Mouse (Mus musculus): ENCODE results near the gene Akap6.

DNA sequence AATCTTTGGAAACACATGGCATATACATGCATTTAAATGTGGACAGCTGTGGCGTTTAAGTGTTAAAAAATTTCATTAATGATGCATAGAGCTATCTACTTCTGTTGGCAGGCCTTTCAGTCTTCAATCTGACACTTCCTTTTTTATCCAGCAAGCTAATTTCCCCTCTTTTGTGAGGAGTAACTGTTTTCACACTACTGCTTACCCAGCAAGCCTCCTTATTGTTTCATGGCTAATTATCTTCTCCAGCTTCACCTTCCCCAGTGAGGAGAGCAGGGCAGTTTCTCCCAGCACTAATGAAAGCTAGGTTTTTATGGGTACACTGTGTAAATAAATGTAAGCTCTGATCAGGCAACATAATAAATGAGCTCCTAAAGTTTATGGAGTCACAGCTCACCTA is 425.5 kb downstream of the Akap6 start:
- TF ChIP-seq CTCF (IDR thresholded peaks at IDR 0.05; ENCODE audit: borderline replicate concordance, insufficient read depth, low read depth, low read length) (no peak), POLR2A (IDR thresholded peaks at IDR 0.05; ENCODE audit: borderline replicate concordance, insufficient read depth, low read length) (no peak)
